Mouse (Mus musculus) c-Kit-positive CD71-positive TER-119-positive erythroid progenitor cells, embryonic 14.5 days (primary cell): ENCODE results near the gene Aqp1.

ENCODE experiments used
- DNase-seq: peaks from one replicate; pipeline ENCODE4 v3.0.0-alpha.2; 2013; ENCODE audit warnings: low spot score

The Aqp1 gene

DNA sequence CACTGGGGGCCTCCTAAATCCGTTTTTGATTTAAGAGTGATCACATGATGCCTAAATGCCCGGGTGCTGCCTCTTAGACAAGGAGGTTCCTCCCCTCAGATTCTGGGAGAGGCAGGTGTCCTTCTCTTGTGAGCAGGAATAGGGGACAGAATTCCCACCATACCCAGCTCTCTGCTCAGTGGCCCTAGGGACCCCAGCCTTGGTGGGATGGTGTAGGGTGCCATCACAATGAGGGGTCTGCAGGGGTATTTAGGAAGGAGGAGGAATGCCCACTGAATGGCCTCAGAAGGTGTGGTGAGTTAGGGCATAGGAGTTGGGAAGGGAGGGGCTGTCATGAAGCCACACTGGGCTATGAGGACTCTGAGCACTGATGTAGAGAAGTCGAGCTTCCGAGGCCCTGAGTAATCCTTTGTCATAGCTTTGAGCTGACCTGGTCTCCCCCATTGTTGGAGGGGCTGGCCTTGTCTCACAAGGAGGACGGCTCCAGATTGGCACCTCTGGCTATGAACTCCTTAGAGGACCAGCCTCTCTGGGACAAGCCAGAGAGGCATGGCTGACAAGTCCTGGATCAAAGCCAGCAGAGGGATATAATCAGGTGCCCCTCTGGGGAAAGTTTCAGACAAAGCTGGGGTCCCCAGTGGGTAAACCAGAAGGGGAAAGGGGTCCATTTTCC lies 4.0 kb upstream of the Aqp1 start:
- DNase-seq, result no peak

- no peak for DNase-seq
These were observed 3.5 kb upstream of the Aqp1 start for GRCm38 (mm10) chr6:55332773-55333109.

DNA sequence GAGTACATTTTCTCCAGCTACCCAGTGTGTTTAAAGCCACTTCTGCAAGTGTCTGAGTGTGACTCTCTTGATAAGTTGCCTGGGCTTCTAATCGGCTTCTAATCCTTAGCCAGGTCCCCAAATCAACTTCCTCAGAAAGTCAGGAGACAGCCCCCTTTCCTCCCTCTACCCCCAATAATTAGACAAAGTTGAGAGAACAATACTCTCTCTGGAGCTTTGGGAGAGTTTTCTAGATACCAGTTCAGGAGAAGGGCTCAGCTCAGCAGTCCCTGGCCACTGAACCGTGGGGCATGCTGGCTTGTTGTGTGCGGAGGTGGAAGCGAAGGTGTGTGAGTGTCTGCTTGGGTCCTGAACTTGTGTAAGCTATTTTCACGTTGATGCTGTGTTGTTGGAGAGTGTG lies 1.0 kb downstream of the Aqp1 start:
- DNase-seq, result no peak

GRCm38 (mm10) chr6:55338077-55338476 lies 1.8 kb downstream of the Aqp1 start:
- no peak for DNase-seq

DNA sequence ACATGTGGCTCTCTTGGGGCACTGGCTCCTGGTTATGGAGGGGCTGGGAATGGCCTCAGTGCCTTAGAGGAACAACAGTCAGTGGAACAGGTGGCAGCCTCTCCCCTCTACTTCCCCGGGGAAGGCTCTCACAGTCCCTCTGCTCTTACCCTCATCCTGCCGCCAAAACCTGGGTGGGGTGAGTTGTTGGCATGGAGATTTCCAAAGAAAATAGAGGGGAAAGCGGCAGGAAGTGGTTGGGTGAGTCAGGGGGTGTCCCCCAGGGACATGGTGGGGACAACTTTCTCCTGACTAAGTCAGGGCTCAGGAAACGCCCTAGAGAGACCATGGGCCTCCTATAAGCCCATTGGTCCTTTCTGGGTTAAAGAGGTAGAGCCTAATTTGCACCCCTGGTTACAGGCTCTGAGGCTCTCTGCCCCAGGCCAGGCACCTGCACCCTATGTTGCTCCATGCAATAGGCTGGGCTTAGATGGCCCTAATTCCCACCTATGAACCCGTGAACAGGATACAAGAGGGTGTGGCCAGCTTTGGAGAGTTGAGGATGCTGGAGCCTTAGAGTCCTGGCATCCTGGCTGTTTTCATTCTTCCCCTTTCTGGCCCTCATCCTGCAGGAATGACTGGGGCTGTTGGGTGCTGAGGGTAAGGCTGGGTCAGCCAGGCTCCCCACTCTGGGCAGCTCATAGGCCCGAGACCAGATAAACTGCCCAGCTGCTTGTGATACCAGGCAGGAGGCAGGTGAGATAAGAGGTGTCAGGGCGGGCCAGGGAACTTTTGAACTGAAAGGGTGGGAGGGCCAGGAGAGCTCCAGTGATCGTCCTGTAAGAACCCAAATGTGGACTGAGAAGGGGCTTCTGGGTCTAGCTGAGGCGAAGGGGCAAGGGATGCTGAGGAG lies 2.9 kb downstream of the Aqp1 start:
- DNase-seq, result peak; percentile 81

- DNase-seq, result no peak
These were observed 5.5 kb downstream of the Aqp1 start for GRCm38 (mm10) chr6:55341688-55342087.

GRCm38 (mm10) chr6:55342328-55342727 lies 6.1 kb downstream of the Aqp1 start:
- DNase-seq, result no peak

- DNase-seq, result no peak
These were observed 7.2 kb downstream of the Aqp1 start for GRCm38 (mm10) chr6:55343446-55343845.

- DNase-seq, result no peak
These were observed 8.2 kb downstream of the Aqp1 start for GRCm38 (mm10) chr6:55344291-55345016.

DNA sequence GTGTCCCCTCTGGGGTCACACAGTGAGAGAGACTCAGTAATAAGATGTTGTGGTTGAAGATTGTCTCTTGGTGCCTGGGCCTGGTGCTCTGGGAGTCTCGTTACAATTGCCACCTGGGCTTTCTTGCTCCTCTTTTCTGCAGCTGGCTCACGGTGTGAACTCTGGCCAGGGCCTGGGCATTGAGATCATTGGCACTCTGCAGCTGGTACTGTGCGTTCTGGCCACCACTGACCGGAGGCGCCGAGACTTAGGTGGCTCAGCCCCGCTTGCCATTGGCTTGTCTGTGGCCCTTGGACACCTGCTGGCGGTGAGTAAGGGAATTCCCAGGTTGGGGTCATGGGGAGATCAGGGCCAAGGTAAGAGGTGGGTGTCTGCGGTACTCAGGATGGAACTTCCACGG lies 9.0 kb downstream of the Aqp1 start:
- DNase-seq, result no peak

GRCm38 (mm10) chr6:55346491-55346890 lies 10.3 kb downstream of the Aqp1 start:
- DNase-seq, result no peak

DNA sequence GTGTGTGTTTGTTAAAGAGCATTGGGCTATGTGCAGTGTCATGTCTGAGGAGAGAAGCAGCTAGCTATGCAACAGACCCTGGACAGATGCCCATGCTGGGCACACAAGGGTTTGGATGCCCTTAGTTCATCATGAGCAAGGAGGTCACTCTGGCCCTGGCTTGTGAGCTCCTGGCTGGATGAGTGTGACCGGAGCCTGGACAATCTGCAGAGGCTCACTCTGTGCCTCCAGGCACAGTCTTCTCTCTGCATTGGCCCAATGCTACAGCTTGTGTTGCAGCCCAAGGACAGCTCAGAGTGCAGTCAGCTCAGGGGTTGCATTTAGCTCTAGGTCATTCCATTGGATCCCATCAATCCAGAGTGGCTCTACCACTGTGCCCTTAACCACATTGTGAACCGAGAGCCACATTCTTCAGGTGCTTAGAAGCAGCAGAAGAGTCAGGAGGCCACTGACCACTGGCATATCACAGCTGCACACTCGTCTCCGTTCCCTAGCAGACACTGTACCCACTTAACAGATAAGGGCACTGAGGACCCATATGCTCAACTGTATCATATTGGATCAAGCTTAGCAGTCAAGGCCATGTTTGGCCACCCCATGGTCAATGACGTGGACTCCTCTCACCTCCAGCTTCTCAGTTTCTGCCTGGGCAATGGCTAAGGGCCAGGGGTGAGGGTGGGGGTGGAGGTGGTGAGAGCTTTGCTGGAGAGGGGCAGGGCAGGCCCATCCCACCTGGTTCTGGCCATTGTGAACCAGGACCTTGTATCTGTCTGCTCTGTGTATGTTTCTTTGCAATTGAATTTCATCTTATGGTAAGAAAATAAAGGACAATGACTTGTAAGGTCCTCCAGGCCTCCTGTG lies 11.7 kb downstream of the Aqp1 start:
- no peak for DNase-seq

DNA sequence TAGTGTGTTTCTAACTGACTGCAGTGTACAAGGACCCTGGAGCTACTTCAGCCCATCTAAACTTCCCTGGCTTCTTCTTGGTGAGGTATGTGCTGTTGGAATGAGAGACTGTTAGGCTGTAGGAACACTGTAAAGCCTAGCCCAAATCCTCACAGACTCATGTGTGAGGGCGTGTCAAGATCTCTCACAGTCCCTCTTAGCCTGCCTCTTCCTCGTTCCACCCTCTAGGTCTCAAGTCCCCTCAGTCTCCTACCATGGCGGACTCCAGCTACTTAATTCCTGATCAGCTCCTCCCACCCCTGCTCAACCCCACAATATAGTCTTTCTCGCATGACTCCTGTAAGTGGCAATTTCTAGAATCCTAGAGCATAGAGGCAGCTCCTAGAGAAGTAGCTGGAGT lies 13.0 kb downstream of the Aqp1 start:
- DNase-seq, result no peak

DNA sequence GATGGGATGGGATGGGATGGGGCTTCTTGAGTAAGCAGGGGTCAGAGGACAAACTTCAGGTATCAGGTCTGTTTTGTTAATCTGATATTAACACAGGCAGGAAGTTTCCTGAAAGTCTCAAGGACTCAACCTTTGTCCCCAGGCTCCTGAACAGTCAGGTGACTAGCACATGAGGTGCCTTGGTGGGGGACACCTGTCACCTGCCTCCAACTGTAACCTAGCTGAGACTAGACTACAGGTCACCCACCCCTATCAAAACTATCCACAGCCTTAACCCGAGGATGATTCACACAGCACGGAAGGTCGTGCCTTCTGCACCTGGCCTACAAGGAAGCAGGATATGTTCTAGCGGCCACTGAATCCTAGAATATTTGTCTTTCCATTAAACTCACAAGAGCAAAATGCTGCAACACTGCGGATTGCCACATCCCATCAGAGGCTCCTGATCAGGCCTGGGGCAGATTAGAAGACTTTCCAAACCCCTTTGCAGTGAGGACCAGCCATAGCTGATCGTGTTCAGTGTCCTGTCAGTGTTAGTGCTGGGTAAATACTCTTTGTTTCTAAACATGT lies 14.2 kb downstream of the Aqp1 start:
- DNase-seq, result no peak

DNA sequence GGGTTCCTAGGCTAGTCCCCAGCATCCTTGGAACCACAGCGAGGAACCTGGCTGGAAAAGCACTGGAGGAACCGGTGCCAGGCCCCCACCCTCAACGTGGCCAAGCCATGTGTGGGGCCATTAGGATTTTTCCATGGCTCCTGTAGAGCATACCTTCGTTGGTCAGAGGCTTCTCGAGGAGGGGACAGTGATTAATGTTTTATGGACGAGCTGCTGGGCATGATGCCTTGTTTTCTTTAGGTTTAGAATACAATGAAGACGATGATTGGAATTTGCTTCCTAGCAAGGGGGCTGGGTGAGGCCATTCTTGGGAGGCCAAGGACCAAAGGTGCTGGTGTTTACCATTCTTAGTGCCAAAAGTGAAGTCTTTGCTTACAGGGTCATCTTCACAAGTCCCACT lies 15.5 kb downstream of the Aqp1 start:
- DNase-seq, result no peak

DNA sequence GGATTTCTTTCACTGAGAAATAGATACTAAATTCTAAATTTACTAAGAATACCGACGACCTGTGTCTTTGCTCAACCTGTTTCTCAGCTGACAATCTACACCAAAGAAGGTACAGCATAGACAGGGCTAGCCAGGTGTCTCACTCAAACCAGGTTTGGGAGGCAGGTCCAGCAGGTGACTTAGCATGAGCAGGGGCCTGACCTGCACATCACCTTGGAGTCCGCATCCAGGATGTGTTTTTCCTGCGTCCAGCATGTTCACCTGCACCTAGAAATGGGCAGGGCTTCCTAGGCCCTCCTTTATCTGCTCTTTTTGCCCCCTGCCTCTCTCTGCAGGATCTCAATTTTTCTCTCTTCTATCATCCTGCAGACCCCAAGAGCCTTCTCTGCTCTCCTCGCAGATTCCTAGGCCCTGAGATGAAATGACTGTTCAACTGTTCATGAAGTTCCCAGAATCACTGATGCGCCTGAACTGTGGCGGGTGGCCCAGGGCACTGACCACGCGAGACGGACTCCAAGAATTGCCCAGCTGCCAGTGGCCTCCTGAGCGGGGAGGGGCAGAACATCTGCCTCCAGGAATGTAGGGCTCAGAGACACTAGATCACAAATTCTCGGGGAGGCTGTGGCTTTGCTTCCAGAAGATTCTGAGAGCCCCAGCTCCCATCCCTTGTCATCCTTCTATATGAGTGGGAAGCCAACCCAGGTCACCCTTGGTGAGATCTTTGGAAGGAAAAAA lies 17.6 kb downstream of the Aqp1 start:
- no peak for DNase-seq

DNA sequence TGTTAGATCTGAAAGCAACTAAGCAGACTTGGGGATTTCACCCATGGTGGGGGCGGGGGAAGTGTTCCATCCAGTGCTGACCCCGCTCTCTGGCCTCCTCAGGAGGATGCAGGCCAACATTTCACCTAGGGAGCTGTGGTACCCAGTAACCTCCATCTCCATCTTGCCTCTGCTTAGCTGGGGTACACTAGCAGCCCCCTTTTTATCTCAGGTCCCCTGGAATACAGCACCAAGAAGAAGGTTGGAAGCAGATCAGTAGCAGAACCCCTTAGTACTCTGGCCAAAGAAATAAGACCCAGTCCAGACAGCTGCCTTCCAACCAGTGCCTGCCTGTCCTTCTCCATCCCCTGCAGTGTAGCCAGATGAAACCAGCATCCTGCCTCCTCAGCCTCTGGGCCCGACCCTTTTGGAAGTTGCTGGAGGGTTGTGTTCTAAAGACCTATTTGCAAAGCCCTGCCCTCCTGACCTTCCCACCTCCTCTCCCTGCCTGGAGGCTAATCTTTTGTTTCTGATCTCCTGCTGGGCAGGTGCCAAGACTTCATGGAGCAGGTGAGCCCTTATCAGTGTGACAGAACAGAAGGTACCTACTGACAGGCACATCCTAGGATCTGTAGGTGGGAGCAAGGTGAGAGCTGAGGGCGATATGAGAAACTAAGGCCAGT lies 18.4 kb downstream of the Aqp1 start:
- no peak for DNase-seq

DNA sequence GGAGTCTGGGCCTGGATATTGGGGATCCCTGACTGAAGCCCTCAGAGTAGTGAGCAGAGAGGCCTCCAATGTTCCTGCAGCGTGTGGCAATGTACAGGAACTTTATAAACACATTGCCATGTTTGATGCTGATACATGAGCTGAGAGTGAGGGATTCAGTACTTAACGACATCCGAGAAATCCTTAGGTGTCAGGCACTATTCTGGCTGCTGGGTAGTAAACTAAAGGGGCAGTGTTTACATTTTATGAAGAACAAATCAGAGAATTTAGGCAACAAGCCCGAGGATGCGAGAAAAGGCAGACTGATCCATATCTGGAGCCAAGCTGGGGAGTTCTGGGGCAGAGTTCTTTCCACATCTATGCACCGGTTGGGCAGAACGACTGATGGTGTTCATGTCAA lies 19.3 kb downstream of the Aqp1 start:
- DNase-seq, result no peak

GRCm38 (mm10) chr6:55356017-55356703 lies 19.9 kb downstream of the Aqp1 start:
- no peak for DNase-seq
